Mouse (Mus musculus): ENCODE data around the gene Hoxa3. TPM values are rescaled to one million over a fixed set of nuclear protein-coding genes. Genes with fewer than 3 reads are reported as not detected.

Gene Hoxa3
- polyA plus RNA-seq, 1 experiment from 2014 or later: 13.9 TPM

DNA sequence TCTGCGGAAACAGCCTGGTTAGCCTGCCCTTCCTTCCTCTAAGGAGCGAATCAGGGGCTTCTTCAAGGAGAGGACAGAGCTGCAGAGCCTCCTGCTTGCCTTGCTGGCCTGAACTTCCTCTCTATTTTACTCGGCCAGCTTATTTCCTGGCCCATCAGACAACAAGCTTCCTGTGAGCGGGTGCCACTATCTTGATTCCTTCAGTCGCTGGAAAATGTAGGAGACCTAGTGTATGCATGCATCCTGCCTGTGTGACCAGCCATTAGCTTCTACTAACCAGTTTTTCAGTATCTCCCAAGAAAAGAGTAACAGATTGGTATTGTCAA lies 42.3 kb downstream of the Hoxa3 start:
- no peak for ATAC-seq (ENCODE audit: low read depth)
- Histone ChIP-seq H3K9me3 (no peaks in the 10 kb centered on the region), H3K36me3 (peaks cover 23% of the 10 kb centered on the region), H3K27me3 (no peaks in the 10 kb centered on the region), H3K4me3 (peak overlapping the region; percentile 20), H3K9ac (peak overlapping the region; percentile 92), H3K4me1 (replicated peaks) (peaks cover 98% of the 10 kb centered on the region), H3K4me2 (peak overlapping the region; percentile 75), H3K27ac (replicated peaks) (peak overlapping the region; percentile 99)
- WGBS: 20% methylated on average over 5 of the region's 5 CpGs

- WGBS: 3% methylated on average over 40 of the region's 40 CpGs
- H3K4me1 ChIP-seq (replicated peaks): peaks cover 98% of the 10 kb centered on the region
- peak overlapping the region; percentile 20 for H3K4me3 ChIP-seq
- peak overlapping the region; percentile 75 for H3K4me2 ChIP-seq
- ATAC-seq (ENCODE audit: low read depth): no peak
- H3K9ac ChIP-seq: peak overlapping the region; percentile 92
- peak overlapping the region; percentile 99 for H3K27ac ChIP-seq (replicated peaks)
- no peaks in the 10 kb centered on the region for H3K27me3 ChIP-seq
- H3K36me3 ChIP-seq: peaks cover 23% of the 10 kb centered on the region
- no peaks in the 10 kb centered on the region for H3K9me3 ChIP-seq
Measured at GRCm38 (mm10) chr6:52170166-52170897, 42.8 kb downstream of the Hoxa3 start.

- Histone ChIP-seq H3K9ac (peak overlapping the region; percentile 92), H3K9me3 (no peaks in the 10 kb centered on the region), H3K27me3 (no peaks in the 10 kb centered on the region), H3K36me3 (peaks cover 23% of the 10 kb centered on the region), H3K4me3 (peak overlapping the region; percentile 20), H3K4me2 (peak overlapping the region; percentile 75), H3K4me1 (replicated peaks) (peaks cover 98% of the 10 kb centered on the region), H3K27ac (replicated peaks) (peak overlapping the region; percentile 99)
- 13% methylated on average over 16 of the region's 16 CpGs for WGBS
- no peak for ATAC-seq (ENCODE audit: low read depth)
Measured at GRCm38 (mm10) chr6:52169499-52170165, 43.5 kb downstream of the Hoxa3 start.

GRCm38 (mm10) chr6:52168191-52169055 lies 44.7 kb downstream of the Hoxa3 start:
- peaks cover 99% of the 10 kb centered on the region for H3K4me1 ChIP-seq (replicated peaks)
- no peaks in the 10 kb centered on the region for H3K27me3 ChIP-seq
- peak overlapping the region; percentile 99 for H3K27ac ChIP-seq (replicated peaks)
- peak overlapping the region; percentile 89 for H3K4me3 ChIP-seq
- 3% methylated on average over 42 of the region's 42 CpGs for WGBS
- H3K9me3 ChIP-seq: no peaks in the 10 kb centered on the region
- ATAC-seq (ENCODE audit: low read depth): no peak
- H3K4me2 ChIP-seq: peak overlapping the region; percentile 75
- peak overlapping the region; percentile 92 for H3K9ac ChIP-seq
- H3K36me3 ChIP-seq: peaks cover 23% of the 10 kb centered on the region

DNA sequence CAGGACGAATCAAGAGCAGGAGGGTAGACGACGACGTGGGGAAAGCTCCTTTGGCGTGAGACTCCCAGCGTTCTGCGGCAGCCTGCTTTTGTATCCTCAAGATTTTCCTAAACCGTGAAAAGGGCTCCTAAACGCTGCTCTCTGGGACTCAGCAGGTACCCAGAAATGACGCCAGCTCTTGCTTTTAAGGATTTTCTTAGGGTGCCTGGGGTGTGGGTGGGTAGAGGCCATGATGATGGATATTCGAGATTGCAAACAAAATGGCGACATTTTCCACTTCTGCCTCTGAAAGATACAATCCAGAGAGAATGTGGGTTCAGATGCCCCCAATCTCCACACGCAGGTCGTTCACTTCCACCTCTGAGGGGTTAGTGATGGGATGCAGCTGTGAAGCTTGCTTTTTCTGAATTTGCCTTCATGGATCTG lies 45.4 kb downstream of the Hoxa3 start:
- peak overlapping the region; percentile 89 for H3K4me3 ChIP-seq
- H3K9ac ChIP-seq: peak overlapping the region; percentile 92
- H3K4me2 ChIP-seq: peak overlapping the region; percentile 75
- no peaks in the 10 kb centered on the region for H3K27me3 ChIP-seq
- H3K4me1 ChIP-seq (replicated peaks): peaks cover 99% of the 10 kb centered on the region
- peak overlapping the region; percentile 99 for H3K27ac ChIP-seq (replicated peaks)
- 6% methylated on average over 14 of the region's 14 CpGs for WGBS
- peaks cover 23% of the 10 kb centered on the region for H3K36me3 ChIP-seq
- ATAC-seq (ENCODE audit: low read depth): no peak
- H3K9me3 ChIP-seq: no peaks in the 10 kb centered on the region

DNA sequence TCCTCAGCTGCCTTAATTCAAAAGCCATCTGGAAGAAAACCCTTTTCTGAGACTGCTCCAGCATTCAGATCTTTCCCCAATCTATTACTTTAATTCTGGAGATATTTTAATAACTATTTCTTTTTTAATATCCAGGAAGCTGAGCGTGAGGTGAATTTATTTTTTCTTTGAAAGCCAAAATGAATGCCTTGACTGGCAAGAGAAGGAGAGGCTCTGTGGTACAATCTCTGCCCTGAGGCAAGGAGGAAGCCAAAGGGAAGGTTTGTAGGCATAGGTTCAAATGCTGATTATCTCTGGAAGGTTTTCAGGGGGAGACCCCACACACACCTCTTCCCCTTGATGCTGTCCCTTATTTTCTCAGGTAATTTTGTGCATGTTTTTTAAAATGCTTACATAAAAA lies 46.0 kb downstream of the Hoxa3 start:
- H3K9ac ChIP-seq: peak overlapping the region; percentile 92

GRCm38 (mm10) chr6:52166431-52167077 lies 46.6 kb downstream of the Hoxa3 start:
- WGBS: 11% methylated on average over 4 of the region's 4 CpGs
- peaks cover 99% of the 10 kb centered on the region for H3K4me1 ChIP-seq (replicated peaks)
- H3K36me3 ChIP-seq: peaks cover 15% of the 10 kb centered on the region
- no peaks in the 10 kb centered on the region for H3K27me3 ChIP-seq
- ATAC-seq (ENCODE audit: low read depth): no peak
- no peaks in the 10 kb centered on the region for H3K9me3 ChIP-seq
- H3K27ac ChIP-seq (replicated peaks): peak overlapping the region; percentile 99
- H3K4me3 ChIP-seq: peak overlapping the region; percentile 89
- peak overlapping the region; percentile 75 for H3K4me2 ChIP-seq
- H3K9ac ChIP-seq: peak overlapping the region; percentile 92

More for the DNA sequence above, 46.0 kb downstream of the Hoxa3 start:
- peaks cover 21% of the 10 kb centered on the region for H3K36me3 ChIP-seq
- H3K4me1 ChIP-seq (replicated peaks): peaks cover 99% of the 10 kb centered on the region
- H3K4me2 ChIP-seq: peak overlapping the region; percentile 75
- H3K27ac ChIP-seq (replicated peaks): peak overlapping the region; percentile 99
- WGBS: 30% methylated on average over 1 of the region's 1 CpGs
- ATAC-seq (ENCODE audit: low read depth): no peak
- H3K27me3 ChIP-seq: no peaks in the 10 kb centered on the region
- H3K4me3 ChIP-seq: peak overlapping the region; percentile 89
- no peaks in the 10 kb centered on the region for H3K9me3 ChIP-seq

- no peak for ATAC-seq (ENCODE audit: low read depth)
- peaks cover 8% of the 10 kb centered on the region for H3K36me3 ChIP-seq
- no peaks in the 10 kb centered on the region for H3K9me3 ChIP-seq
- 1% methylated on average over 28 of the region's 28 CpGs for WGBS
- H3K27me3 ChIP-seq: no peaks in the 10 kb centered on the region
- peak overlapping the region; percentile 99 for H3K27ac ChIP-seq (replicated peaks)
- H3K4me3 ChIP-seq: peak overlapping the region; percentile 89
- peak overlapping the region; percentile 75 for H3K4me2 ChIP-seq
- H3K4me1 ChIP-seq (replicated peaks): peaks cover 98% of the 10 kb centered on the region
- H3K9ac ChIP-seq: peak overlapping the region; percentile 92
Measured at GRCm38 (mm10) chr6:52165441-52166370, 47.4 kb downstream of the Hoxa3 start.

- peak; percentile 49 for ATAC-seq (ENCODE audit: low read depth)
- no peaks in the 10 kb centered on the region for H3K9me3 ChIP-seq
- H3K36me3 ChIP-seq: peaks cover 1% of the 10 kb centered on the region
- peak within 1 kb of the TSS; percentile 89 for H3K4me3 ChIP-seq
- under 1% methylated on average over 25 of the region's 25 CpGs for WGBS
- no peaks in the 10 kb centered on the region for H3K27me3 ChIP-seq
- H3K9ac ChIP-seq: peak within 1 kb of the TSS; percentile 92
- peak within 1 kb of the TSS; percentile 75 for H3K4me2 ChIP-seq
- H3K27ac ChIP-seq (replicated peaks): peak within 1 kb of the TSS; percentile 99
- H3K4me1 ChIP-seq (replicated peaks): peaks cover 98% of the 10 kb centered on the region
Measured at GRCm38 (mm10) chr6:52164626-52165440, 48.3 kb downstream of the Hoxa3 start, which contains the start of gene Hoxa2. TSS of gene Hoxa2 (minus strand) at chr6:52164831.

DNA sequence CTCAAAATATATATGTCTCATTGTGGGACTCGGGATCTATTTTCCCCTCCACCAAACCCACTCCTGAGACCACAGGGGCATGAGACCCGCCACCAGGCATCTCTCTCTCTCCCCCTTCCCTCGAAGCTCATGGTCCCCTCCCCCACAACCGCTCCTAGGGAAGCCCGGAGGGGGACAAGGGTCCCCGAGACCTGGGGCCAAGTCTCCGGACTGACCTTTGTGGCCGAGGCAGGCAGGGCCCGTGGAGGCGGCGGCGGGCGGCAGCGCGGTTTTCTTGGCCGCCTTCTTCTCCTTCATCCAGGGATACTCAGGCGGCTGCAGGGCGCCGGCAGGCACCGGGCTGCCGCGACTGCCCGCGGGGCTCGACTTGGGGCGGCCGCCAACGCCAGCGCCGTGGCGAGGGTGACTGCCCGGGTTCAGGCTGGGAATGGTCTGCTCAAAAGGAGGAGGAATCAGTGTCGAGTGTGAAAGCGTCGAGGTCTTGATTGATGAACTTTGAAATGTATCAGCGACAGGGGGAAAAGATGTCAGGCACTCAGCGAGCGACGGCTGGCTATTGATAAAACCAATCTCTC lies 49.0 kb downstream of the Hoxa3 start:
- peak overlapping the region; percentile 92 for H3K9ac ChIP-seq
- H3K36me3 ChIP-seq: no peaks in the 10 kb centered on the region
- peak overlapping the region; percentile 99 for H3K27ac ChIP-seq (replicated peaks)
- H3K9me3 ChIP-seq: no peaks in the 10 kb centered on the region
- ATAC-seq (ENCODE audit: low read depth): no peak
- peak overlapping the region; percentile 75 for H3K4me2 ChIP-seq
- H3K27me3 ChIP-seq: no peaks in the 10 kb centered on the region
- WGBS: under 1% methylated on average over 39 of the region's 39 CpGs
- peak overlapping the region; percentile 89 for H3K4me3 ChIP-seq
- peaks cover 98% of the 10 kb centered on the region for H3K4me1 ChIP-seq (replicated peaks)
